Mouse (Mus musculus) C2C12 (cell line): ENCODE data around the gene Ifitm3.

Experiments used
- CTCF ChIP-seq: IDR thresholded peaks from one replicate; pipeline ENCODE4 v1.5.1; 2011; ENCODE audit not compliant: control insufficient read depth, insufficient read depth, insufficient read length
- FOSL1 ChIP-seq: IDR thresholded peaks from one replicate; pipeline ENCODE4 v1.8.0; 2011; ENCODE audit warnings: mild to moderate bottlenecking, low read length; ENCODE audit not compliant: poor library complexity, insufficient read depth, severe bottlenecking
- MYOD1 ChIP-seq: IDR thresholded peaks from one replicate; pipeline ENCODE4 v1.6.1; 2011; ENCODE audit warnings: low read depth; ENCODE audit not compliant: control insufficient read depth, insufficient read length
- USF1 ChIP-seq: IDR thresholded peaks from one replicate; pipeline ENCODE4 v1.6.1; 2011; ENCODE audit warnings: low read depth, mild to moderate bottlenecking, control low read depth, moderate library complexity

- TF ChIP-seq CTCF = no peak
- TF ChIP-seq MYOD1 = no peak
- no peak for TF ChIP-seq USF1
- TF ChIP-seq FOSL1 = no peak
These were observed 18.3 kb upstream of the Ifitm3 start, which contains the start of gene Gm17387 for GRCm38 (mm10) chr7:141028831-141029230.
